Mouse (Mus musculus): Measurements from ENCODE around the gene 2310057M21Rik. TPM values are rescaled to one million over a fixed set of nuclear protein-coding genes. Genes with fewer than 3 reads are reported as not detected.

2310057M21Rik gene
- polyA plus RNA-seq, 1 experiment from 2014 or later: 21.9 TPM

DNA sequence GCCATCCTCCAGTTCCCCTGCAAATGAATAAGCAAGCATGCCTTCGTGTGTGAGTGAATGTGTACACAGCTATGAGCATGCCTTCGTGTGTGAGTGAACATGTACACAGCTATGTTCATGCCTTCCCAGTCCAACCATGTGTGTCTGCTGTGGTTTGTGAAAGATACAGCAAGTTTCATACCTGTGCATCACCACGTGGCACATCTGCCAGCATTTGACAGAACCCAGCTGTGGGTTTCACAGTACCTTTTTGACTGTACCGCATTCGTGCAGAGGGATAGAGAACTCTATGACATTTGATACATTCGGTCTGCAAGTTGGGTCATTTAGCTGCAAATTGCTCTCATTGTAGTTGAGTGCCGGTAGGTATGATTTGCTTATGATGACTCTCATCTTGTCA, 48.1 kb downstream of the 2310057M21Rik start:
- H3K4me2 ChIP-seq (replicated peaks): no peak overlapping the region
- H3K9ac ChIP-seq (replicated peaks): no peak overlapping the region
- no peaks in the 10 kb centered on the region for H3K9me3 ChIP-seq
- 88% methylated on average over 7 of the region's 7 CpGs for WGBS
- ATAC-seq (replicated peaks): no peak
- H3K36me3 ChIP-seq: no peaks in the 10 kb centered on the region
- H3K27ac ChIP-seq (replicated peaks): no peak overlapping the region
- H3K4me1 ChIP-seq: no peaks in the 10 kb centered on the region
- H3K4me3 ChIP-seq: no peak overlapping the region
- no peaks in the 10 kb centered on the region for H3K27me3 ChIP-seq

DNA sequence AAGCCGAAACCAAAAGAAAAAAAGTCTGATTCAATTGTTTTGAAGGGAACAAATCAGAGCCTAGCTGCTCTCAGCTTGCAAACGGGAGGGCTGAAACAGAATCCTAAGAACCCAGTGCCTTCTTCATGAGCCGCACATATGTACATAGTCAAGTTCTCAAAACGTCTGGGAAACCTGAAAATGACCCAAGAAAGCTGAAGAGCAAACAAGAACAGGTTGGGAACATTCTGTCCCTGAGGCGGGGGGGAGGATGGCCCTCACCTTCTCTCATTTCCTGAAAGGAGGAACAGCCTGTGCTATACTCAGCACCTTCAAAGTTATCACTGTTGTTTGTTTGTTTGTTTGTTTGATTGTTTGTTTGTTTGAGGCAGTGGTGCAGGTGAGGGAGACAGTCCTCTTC, 55.8 kb downstream of the 2310057M21Rik start:
- no peak overlapping the region for H3K4me2 ChIP-seq (replicated peaks)
- no peak overlapping the region for H3K4me3 ChIP-seq
- ATAC-seq (replicated peaks): no peak
- WGBS: 81% methylated on average over 5 of the region's 5 CpGs
- H3K4me1 ChIP-seq: no peaks in the 10 kb centered on the region
- H3K36me3 ChIP-seq: no peaks in the 10 kb centered on the region
- no peaks in the 10 kb centered on the region for H3K27me3 ChIP-seq
- no peaks in the 10 kb centered on the region for H3K9me3 ChIP-seq
- H3K9ac ChIP-seq (replicated peaks): no peak overlapping the region
- H3K27ac ChIP-seq (replicated peaks): no peak overlapping the region

DNA sequence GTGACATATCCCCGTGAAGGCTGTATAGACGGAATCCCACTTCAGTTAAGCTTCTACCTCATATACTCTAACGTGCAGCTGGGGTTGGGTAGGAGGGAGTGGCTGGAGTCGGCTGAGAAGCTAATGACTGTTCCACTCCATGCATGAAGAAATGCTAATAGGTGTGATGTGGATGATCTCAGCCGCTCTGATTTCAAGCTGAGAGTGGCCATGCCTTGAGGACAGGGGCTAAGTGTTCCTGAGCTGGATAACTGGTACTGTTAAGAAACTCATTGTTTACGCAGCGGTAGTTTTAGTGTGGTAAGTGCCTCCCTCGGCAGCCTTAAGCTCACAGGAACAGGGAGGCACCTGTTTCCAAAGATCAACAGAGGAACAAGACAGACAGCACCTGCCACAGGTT, 59.2 kb downstream of the 2310057M21Rik start:
- Histone ChIP-seq H3K27me3 (no peaks in the 10 kb centered on the region), H3K9me3 (no peaks in the 10 kb centered on the region), H3K4me2 (replicated peaks) (no peak overlapping the region), H3K4me3 (no peak overlapping the region), H3K4me1 (no peaks in the 10 kb centered on the region), H3K27ac (replicated peaks) (no peak overlapping the region), H3K9ac (replicated peaks) (no peak overlapping the region), H3K36me3 (no peaks in the 10 kb centered on the region)
- ATAC-seq (replicated peaks): no peak
- 76% methylated on average over 8 of the region's 8 CpGs for WGBS

DNA sequence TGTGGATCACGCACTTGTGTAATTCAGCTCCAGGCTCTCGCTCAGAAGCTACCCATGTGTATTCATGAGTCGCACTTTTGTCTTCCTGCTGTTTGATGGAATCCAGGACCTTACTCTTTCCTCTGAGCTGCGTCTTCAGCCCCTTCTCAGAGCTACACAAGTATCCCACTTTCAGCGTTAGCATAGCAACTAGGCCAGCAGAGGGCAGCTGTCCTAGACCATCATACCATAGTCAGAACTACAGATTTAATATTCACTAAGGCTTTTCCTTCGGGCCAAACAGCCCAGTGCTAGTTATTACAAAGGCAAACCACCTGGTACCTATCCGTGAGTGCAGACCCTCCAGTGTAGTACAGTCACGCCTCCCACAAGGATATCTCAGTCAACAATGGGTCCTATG, 65.4 kb downstream of the 2310057M21Rik start:
- WGBS: 76% methylated on average over 8 of the region's 8 CpGs
- Histone ChIP-seq H3K9me3 (no peaks in the 10 kb centered on the region), H3K4me3 (no peak overlapping the region), H3K27ac (replicated peaks) (no peak overlapping the region), H3K9ac (replicated peaks) (no peak overlapping the region), H3K4me2 (replicated peaks) (no peak overlapping the region), H3K27me3 (no peaks in the 10 kb centered on the region), H3K36me3 (no peaks in the 10 kb centered on the region), H3K4me1 (no peaks in the 10 kb centered on the region)
- ATAC-seq (replicated peaks): no peak

Other genes starting within 250 kb of the 2310057M21Rik start
- gene 4933402N03Rik, start 216.4 kb downstream of the 2310057M21Rik start, polyA plus RNA-seq (2015; fragmentation: Nextera tagmentation; extraction: Ambion mirVana): not detected in 2 replicates
- gene 5430419D17Rik, start 188.4 kb downstream of the 2310057M21Rik start, polyA plus RNA-seq (2015; fragmentation: Nextera tagmentation; extraction: Ambion mirVana): 0.03 TPM in 1 of 2 replicates, not detected in the other
- not detected in 2 replicates for gene Cuzd1, start 40.5 kb downstream of the 2310057M21Rik start, polyA plus RNA-seq (2015; fragmentation: Nextera tagmentation; extraction: Ambion mirVana)
- not detected in 2 replicates for gene Fam24b, start 33.2 kb downstream of the 2310057M21Rik start, polyA plus RNA-seq (2015; fragmentation: Nextera tagmentation; extraction: Ambion mirVana)
- gene Fam24a, start 28.9 kb downstream of the 2310057M21Rik start, polyA plus RNA-seq (2015; fragmentation: Nextera tagmentation; extraction: Ambion mirVana): not detected in 2 replicates
- gene Pstk, start 8.4 kb upstream of the 2310057M21Rik start, polyA plus RNA-seq (2015; fragmentation: Nextera tagmentation; extraction: Ambion mirVana): 33.7 TPM in 2 replicates
- 15.9 and 17.3 TPM in 2 replicates for gene Ikzf5, start 47.8 kb upstream of the 2310057M21Rik start, polyA plus RNA-seq (2015; fragmentation: Nextera tagmentation; extraction: Ambion mirVana)
- 114 and 122 TPM in 2 replicates for gene Acadsb, start 47.8 kb upstream of the 2310057M21Rik start, polyA plus RNA-seq (2015; fragmentation: Nextera tagmentation; extraction: Ambion mirVana)
- gene Hmx3, start 180.1 kb upstream of the 2310057M21Rik start, polyA plus RNA-seq (2015; fragmentation: Nextera tagmentation; extraction: Ambion mirVana): 0.20 and 0.92 TPM in 2 replicates
- 0.93 and 1.1 TPM in 2 replicates for gene Hmx2, start 186.0 kb upstream of the 2310057M21Rik start, polyA plus RNA-seq (2015; fragmentation: Nextera tagmentation; extraction: Ambion mirVana)
- gene Bub3, start 197.5 kb upstream of the 2310057M21Rik start, polyA plus RNA-seq (2015; fragmentation: Nextera tagmentation; extraction: Ambion mirVana): 190 and 192 TPM in 2 replicates

All from forebrain, embryonic 15.5 days (tissue).